Mouse (Mus musculus): ENCODE data around the gene Ophn1. TPM values are rescaled to one million over a fixed set of nuclear protein-coding genes. Genes with fewer than 3 reads are reported as not detected.

The Ophn1 gene
- 21.4 and 23.6 TPM in 2 replicates for polyA plus RNA-seq (2015; fragmentation: Nextera tagmentation; extraction: Ambion mirVana)

GRCm38 (mm10) chrX:98890406-98891116, at the start of gene Ophn1:
Gene Ophn1 (minus strand): TSS chrX:98891025.
- Histone ChIP-seq H3K27me3 (peaks cover 27% of the 10 kb centered on the region), H3K4me2 (replicated peaks) (peak within 1 kb of the TSS; percentile 62), H3K4me1 (no peaks in the 10 kb centered on the region), H3K4me3 (peak within 1 kb of the TSS; percentile 55), H3K9me3 (no peaks in the 10 kb centered on the region), H3K9ac (peak within 1 kb of the TSS; percentile 60), H3K27ac (peak within 1 kb of the TSS; percentile 48), H3K36me3 (no peaks in the 10 kb centered on the region)
- ATAC-seq (ENCODE audit: low FRiP score, low read depth) = peak; percentile 93
- WGBS = 13% methylated on average over 48 of the region's 48 CpGs

GRCm38 (mm10) chrX:98937555-98938294, 46.9 kb upstream of the Ophn1 start:
- Histone ChIP-seq H3K4me3 (peak overlapping the region; percentile 55), H3K9me3 (no peaks in the 10 kb centered on the region), H3K9ac (peak overlapping the region; percentile 70), H3K27me3 (peaks cover 3% of the 10 kb centered on the region; the same call in 1 of the 2 replicates), H3K36me3 (peaks cover 2% of the 10 kb centered on the region; the same call in 1 of the 2 replicates), H3K4me1 (peaks cover 6% of the 10 kb centered on the region; the same call in 1 of the 2 replicates), H3K4me2 (replicated peaks) (peak overlapping the region; percentile 65), H3K27ac (peak overlapping the region; percentile 96)
- peak; percentile 85 for ATAC-seq (ENCODE audit: low FRiP score, low read depth)
- 16% methylated on average over 57 of the region's 57 CpGs for WGBS

GRCm38 (mm10) chrX:98936707-98937554, 46.1 kb upstream of the Ophn1 start:
- peak overlapping the region; percentile 70 for H3K9ac ChIP-seq
- no peaks in the 10 kb centered on the region for H3K36me3 ChIP-seq
- peak overlapping the region; percentile 60 for H3K4me2 ChIP-seq (replicated peaks)
- peak overlapping the region; percentile 96 for H3K27ac ChIP-seq
- H3K4me1 ChIP-seq = peaks cover 6% of the 10 kb centered on the region; the same call in 1 of the 2 replicates
- peaks cover 3% of the 10 kb centered on the region; the same call in 1 of the 2 replicates for H3K27me3 ChIP-seq
- H3K9me3 ChIP-seq = no peaks in the 10 kb centered on the region
- ATAC-seq (ENCODE audit: low FRiP score, low read depth) = peak; percentile 96
- peak overlapping the region; percentile 55 for H3K4me3 ChIP-seq
- WGBS = 25% methylated on average over 66 of the region's 66 CpGs

- WGBS = 76% methylated on average over 3 of the region's 3 CpGs
- H3K4me3 ChIP-seq = peak within 1 kb of the TSS; percentile 55
- H3K27me3 ChIP-seq = peaks cover 3% of the 10 kb centered on the region; the same call in 1 of the 2 replicates
- H3K36me3 ChIP-seq = no peaks in the 10 kb centered on the region
- no peaks in the 10 kb centered on the region for H3K9me3 ChIP-seq
- peak within 1 kb of the TSS; percentile 96 for H3K27ac ChIP-seq
- H3K9ac ChIP-seq = peak within 1 kb of the TSS; percentile 70
- no peak for ATAC-seq (ENCODE audit: low FRiP score, low read depth)
- H3K4me2 ChIP-seq (replicated peaks) = peak within 1 kb of the TSS; percentile 60
- H3K4me1 ChIP-seq = peaks cover 6% of the 10 kb centered on the region; the same call in 1 of the 2 replicates
Observed at GRCm38 (mm10) chrX:98936101-98936500, 45.3 kb upstream of the Ophn1 start, which contains the start of gene Yipf6. Gene Yipf6 (plus strand): TSS chrX:98936316.

GRCm38 (mm10) chrX:98919423-98919822, 28.6 kb upstream of the Ophn1 start:
- H3K9ac ChIP-seq = no peak overlapping the region
- no peak overlapping the region for H3K4me3 ChIP-seq
- peaks cover 6% of the 10 kb centered on the region; the same call in 1 of the 2 replicates for H3K27me3 ChIP-seq
- H3K4me1 ChIP-seq = no peaks in the 10 kb centered on the region
- ATAC-seq (ENCODE audit: low FRiP score, low read depth) = no peak
- H3K4me2 ChIP-seq (replicated peaks) = no peak overlapping the region
- no peaks in the 10 kb centered on the region for H3K36me3 ChIP-seq
- WGBS = 19% methylated on average over 6 of the region's 6 CpGs
- H3K9me3 ChIP-seq = no peaks in the 10 kb centered on the region
- no peak overlapping the region for H3K27ac ChIP-seq

- 0 out of 2 replicates have a peak, but pooled peaks cover 2% of the 10 kb centered on the region for H3K27me3 ChIP-seq
- ATAC-seq (ENCODE audit: low FRiP score, low read depth) = no peak
- WGBS = 56% methylated on average over 1 of the region's 1 CpGs
- H3K4me1 ChIP-seq = no peaks in the 10 kb centered on the region
- no peaks in the 10 kb centered on the region for H3K36me3 ChIP-seq
- no peak overlapping the region for H3K4me2 ChIP-seq (replicated peaks)
- H3K9ac ChIP-seq = no peak overlapping the region
- H3K4me3 ChIP-seq = no peak overlapping the region
- no peak overlapping the region for H3K27ac ChIP-seq
- H3K9me3 ChIP-seq = no peaks in the 10 kb centered on the region
Observed at GRCm38 (mm10) chrX:98908910-98909309, 18.1 kb upstream of the Ophn1 start.

- no peak overlapping the region for H3K4me2 ChIP-seq (replicated peaks)
- ATAC-seq (ENCODE audit: low FRiP score, low read depth) = no peak
- H3K36me3 ChIP-seq = no peaks in the 10 kb centered on the region
- no peak overlapping the region for H3K27ac ChIP-seq
- H3K9ac ChIP-seq = no peak overlapping the region
- peaks cover 2% of the 10 kb centered on the region; the same call in 1 of the 2 replicates for H3K27me3 ChIP-seq
- no peak overlapping the region for H3K4me3 ChIP-seq
- H3K4me1 ChIP-seq = no peaks in the 10 kb centered on the region
- no peaks in the 10 kb centered on the region for H3K9me3 ChIP-seq
- 90% methylated on average over 6 of the region's 6 CpGs for WGBS
Observed at GRCm38 (mm10) chrX:98904226-98904625, 13.4 kb upstream of the Ophn1 start.

GRCm38 (mm10) chrX:98898307-98898706, 7.5 kb upstream of the Ophn1 start:
- Histone ChIP-seq H3K4me1 (no peaks in the 10 kb centered on the region), H3K9ac (no peak overlapping the region), H3K4me2 (replicated peaks) (no peak overlapping the region), H3K27me3 (no peaks in the 10 kb centered on the region; the same call in 1 of the 2 replicates), H3K27ac (no peak overlapping the region), H3K9me3 (no peaks in the 10 kb centered on the region), H3K36me3 (no peaks in the 10 kb centered on the region), H3K4me3 (no peak overlapping the region)
- peak; percentile 64 for ATAC-seq (ENCODE audit: low FRiP score, low read depth)
- WGBS = 43% methylated on average over 3 of the region's 3 CpGs

- Histone ChIP-seq H3K4me2 (replicated peaks) (peak overlapping the region; percentile 62), H3K4me3 (peak overlapping the region; percentile 55), H3K27me3 (peaks cover 28% of the 10 kb centered on the region), H3K9ac (peak overlapping the region; percentile 60), H3K36me3 (no peaks in the 10 kb centered on the region), H3K4me1 (no peaks in the 10 kb centered on the region), H3K27ac (peak overlapping the region; percentile 48; the same call in 1 of the 2 replicates), H3K9me3 (no peaks in the 10 kb centered on the region)
- 14% methylated on average over 14 of the region's 14 CpGs for WGBS
- no peak for ATAC-seq (ENCODE audit: low FRiP score, low read depth)
Observed at GRCm38 (mm10) chrX:98890072-98890405, 786 bp downstream of the Ophn1 start.

GRCm38 (mm10) chrX:98881983-98882382, 8.8 kb downstream of the Ophn1 start:
- 90% methylated on average over 2 of the region's 2 CpGs for WGBS
- no peak for ATAC-seq (ENCODE audit: low FRiP score, low read depth)
- Histone ChIP-seq H3K27ac (no peak overlapping the region), H3K36me3 (no peaks in the 10 kb centered on the region), H3K4me3 (no peak overlapping the region), H3K9me3 (no peaks in the 10 kb centered on the region), H3K27me3 (peaks cover 20% of the 10 kb centered on the region; the same call in 1 of the 2 replicates), H3K9ac (no peak overlapping the region), H3K4me2 (replicated peaks) (no peak overlapping the region), H3K4me1 (no peaks in the 10 kb centered on the region)

GRCm38 (mm10) chrX:98881085-98881484, 9.7 kb downstream of the Ophn1 start:
- H3K4me1 ChIP-seq = no peaks in the 10 kb centered on the region
- 88% methylated on average over 2 of the region's 2 CpGs for WGBS
- H3K4me3 ChIP-seq = no peak overlapping the region
- H3K9ac ChIP-seq = no peak overlapping the region
- H3K27ac ChIP-seq = no peak overlapping the region
- no peaks in the 10 kb centered on the region for H3K9me3 ChIP-seq
- H3K4me2 ChIP-seq (replicated peaks) = no peak overlapping the region
- no peaks in the 10 kb centered on the region for H3K36me3 ChIP-seq
- peaks cover 20% of the 10 kb centered on the region; the same call in 1 of the 2 replicates for H3K27me3 ChIP-seq
- ATAC-seq (ENCODE audit: low FRiP score, low read depth) = no peak

All from limb, embryonic 13.5 days (tissue).